Comparison of ENCODE assay signal across 8 mouse cellular contexts in the genomic region with DNA sequence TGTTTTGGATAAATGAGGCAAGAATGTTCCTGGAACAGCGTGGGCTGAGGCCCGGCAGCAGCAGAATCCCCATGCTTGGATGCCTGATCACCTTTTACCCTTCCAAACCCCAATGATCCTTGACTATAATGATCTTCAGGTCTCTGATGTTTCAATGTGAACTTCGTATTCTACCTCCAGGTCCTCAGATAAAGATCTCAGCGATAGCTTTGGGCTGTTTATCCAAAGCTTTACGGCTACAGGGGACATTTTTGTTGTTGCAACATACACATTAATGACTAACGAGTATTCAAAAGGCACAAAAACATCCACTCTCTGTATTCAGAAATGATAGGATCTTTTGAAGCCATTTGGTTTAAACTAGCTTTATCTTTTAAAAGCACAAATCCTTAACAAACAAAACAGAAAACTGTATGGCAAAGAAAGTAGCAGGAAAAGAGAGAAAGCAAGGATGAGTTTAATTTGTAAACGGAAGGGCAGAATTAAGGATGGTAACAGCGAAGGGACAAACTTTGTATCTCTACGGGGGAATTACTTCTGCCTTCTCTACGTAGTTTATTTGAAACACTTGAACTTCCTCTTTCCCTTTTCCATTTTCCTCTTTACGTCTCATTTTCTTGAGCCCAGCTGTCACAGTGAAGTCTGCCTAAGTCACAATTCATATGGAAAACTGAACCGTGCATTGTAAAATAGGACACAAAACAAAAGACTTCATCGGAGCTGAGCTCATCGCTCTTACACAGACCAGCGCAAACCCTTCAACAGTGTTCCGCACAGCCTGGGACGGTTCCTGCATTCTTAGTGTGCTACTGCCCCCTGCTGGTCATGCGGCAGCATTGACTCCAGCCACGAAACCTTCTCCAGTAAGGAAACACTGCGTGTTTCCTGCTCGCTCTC.
A peak's percentile ranks its signal among the peaks of the same experiment; 100 is the strongest.
DNase-seq lines count a peak whose midpoint lies in the region; ATAC-seq lines count a peak whose summit lies in the region.

No protein-coding gene starts in this region.

- H3K4me1 ChIP-seq in hindbrain, embryonic 15.5 days (replicated peaks) = peaks cover 13% of the 10 kb centered on the region

- DNase-seq in T-cell, adult 2 months (ENCODE audit: low spot score) = peak; percentile 89
- peak; percentile 86 to 88 for DNase-seq in cerebellum, postnatal 36 days
- DNase-seq in frontal cortex, postnatal 36 days (ENCODE audit: low spot score in 2 of 2) = peak; percentile 90 to 93
- peak; percentile 85 for DNase-seq in left cerebral cortex, adult 11 months (ENCODE audit: low spot score)
- DNase-seq in lung, postnatal 4 days = peak; percentile 89 to 93
- DNase-seq in retina, postnatal 7 days (ENCODE audit: low read depth, low spot score) = peak; percentile 78
- DNase-seq in urinary bladder, adult 2 months (ENCODE audit: low spot score) = peak; percentile 75

- H3K9ac ChIP-seq in hindbrain, embryonic 15.5 days = peak overlapping the region; percentile 53

- no peaks in the 10 kb centered on the region for H3K36me3 ChIP-seq in hindbrain, embryonic 15.5 days

- peak overlapping the region; percentile 62 for H3K4me2 ChIP-seq in hindbrain, embryonic 15.5 days

- no peak overlapping the region for H3K27ac ChIP-seq in hindbrain, embryonic 15.5 days (replicated peaks)

- no peaks in the 10 kb centered on the region for H3K9me3 ChIP-seq in hindbrain, embryonic 15.5 days

- WGBS in hindbrain, embryonic 15.5 days = 10% methylated on average over 21 of the region's 21 CpGs

- H3K4me3 ChIP-seq in hindbrain, embryonic 15.5 days = peak overlapping the region; percentile 48

- 0 out of 2 replicates have a peak, but pooled peaks cover 2% of the 10 kb centered on the region for H3K27me3 ChIP-seq in hindbrain, embryonic 15.5 days

- peak; percentile 87 for ATAC-seq in hindbrain, embryonic 15.5 days (ENCODE audit: low FRiP score, low read depth)
